Mouse (Mus musculus): ENCODE data around the gene Snn. TPM values are rescaled to one million over a fixed set of nuclear protein-coding genes. Genes with fewer than 3 reads are reported as not detected.

The Snn gene
- polyA plus RNA-seq, 1 experiment, result 50.6 TPM

- peaks cover 3% of the 10 kb centered on the region; the same call in 1 of the 2 replicates for H3K4me1 ChIP-seq (ENCODE audit: control insufficient read depth, insufficient read depth, low read length)
- no peak overlapping the region for H3K4me3 ChIP-seq (replicated peaks; ENCODE audit: extremely low read depth, low read depth, low read length)
- TF ChIP-seq CTCF (IDR thresholded peaks at IDR 0.05; ENCODE audit: insufficient read depth, low read length) (no peak), POLR2A (IDR thresholded peaks at IDR 0.05; ENCODE audit: borderline replicate concordance, extremely low read depth, low read depth, low read length) (no peak)
- no peak for DNase-seq
- 78% methylated on average over 5 of the region's 5 CpGs for WGBS
Observed at GRCm38 (mm10) chr16:11043239-11043638, 17.5 kb upstream of the Snn start.

GRCm38 (mm10) chr16:11046437-11046836 is 14.3 kb upstream of the Snn start:
- Histone ChIP-seq H3K4me3 (replicated peaks; ENCODE audit: extremely low read depth, low read depth, low read length) (no peak overlapping the region), H3K4me1 (ENCODE audit: control insufficient read depth, insufficient read depth, low read length) (peaks cover 3% of the 10 kb centered on the region; the same call in 1 of the 2 replicates)
- no peak for DNase-seq
- 51% methylated on average over 7 of the region's 7 CpGs for WGBS
- TF ChIP-seq POLR2A (IDR thresholded peaks at IDR 0.05; ENCODE audit: borderline replicate concordance, extremely low read depth, low read depth, low read length) (no peak), CTCF (IDR thresholded peaks at IDR 0.05; ENCODE audit: insufficient read depth, low read length) (no peak)

- peaks cover 3% of the 10 kb centered on the region; the same call in 1 of the 2 replicates for H3K4me1 ChIP-seq (ENCODE audit: control insufficient read depth, insufficient read depth, low read length)
- TF ChIP-seq CTCF (IDR thresholded peaks at IDR 0.05; ENCODE audit: insufficient read depth, low read length) (no peak), POLR2A (IDR thresholded peaks at IDR 0.05; ENCODE audit: borderline replicate concordance, extremely low read depth, low read depth, low read length) (no peak)
- no peak for DNase-seq
- 54% methylated on average over 7 of the region's 7 CpGs for WGBS
- no peak overlapping the region for H3K4me3 ChIP-seq (replicated peaks; ENCODE audit: extremely low read depth, low read depth, low read length)
Observed at GRCm38 (mm10) chr16:11047130-11047529, 13.6 kb upstream of the Snn start.

- peaks cover 3% of the 10 kb centered on the region; the same call in 1 of the 2 replicates for H3K4me1 ChIP-seq (ENCODE audit: control insufficient read depth, insufficient read depth, low read length)
- no peak overlapping the region for H3K4me3 ChIP-seq (replicated peaks; ENCODE audit: extremely low read depth, low read depth, low read length)
- 94% methylated on average over 2 of the region's 2 CpGs for WGBS
- TF ChIP-seq CTCF (IDR thresholded peaks at IDR 0.05; ENCODE audit: insufficient read depth, low read length) (no peak), POLR2A (IDR thresholded peaks at IDR 0.05; ENCODE audit: borderline replicate concordance, extremely low read depth, low read depth, low read length) (no peak)
- DNase-seq, result no peak
Observed at GRCm38 (mm10) chr16:11050226-11050625, 10.5 kb upstream of the Snn start.

- no peak for DNase-seq
- 88% methylated on average over 11 of the region's 11 CpGs for WGBS
- H3K4me1 ChIP-seq (ENCODE audit: control insufficient read depth, insufficient read depth, low read length), result peaks cover 3% of the 10 kb centered on the region; the same call in 1 of the 2 replicates
- no peak overlapping the region for H3K4me3 ChIP-seq (replicated peaks; ENCODE audit: extremely low read depth, low read depth, low read length)
- TF ChIP-seq POLR2A (IDR thresholded peaks at IDR 0.05; ENCODE audit: borderline replicate concordance, extremely low read depth, low read depth, low read length), result no peak
- no peak for TF ChIP-seq CTCF (IDR thresholded peaks at IDR 0.05; ENCODE audit: insufficient read depth, low read length)
Observed at GRCm38 (mm10) chr16:11051134-11051533, 9.6 kb upstream of the Snn start.

GRCm38 (mm10) chr16:11054409-11054808 is 6.3 kb upstream of the Snn start:
- 64% methylated on average over 6 of the region's 6 CpGs for WGBS

GRCm38 (mm10) chr16:11054871-11055270 is 5.9 kb upstream of the Snn start:
- DNase-seq, result no peak
- TF ChIP-seq CTCF (IDR thresholded peaks at IDR 0.05; ENCODE audit: insufficient read depth, low read length) (no peak), POLR2A (IDR thresholded peaks at IDR 0.05; ENCODE audit: borderline replicate concordance, extremely low read depth, low read depth, low read length) (no peak)
- no peaks in the 10 kb centered on the region for H3K4me1 ChIP-seq (ENCODE audit: control insufficient read depth, insufficient read depth, low read length)
- H3K4me3 ChIP-seq (replicated peaks; ENCODE audit: extremely low read depth, low read depth, low read length), result no peak overlapping the region
- 70% methylated on average over 6 of the region's 6 CpGs for WGBS

More at GRCm38 (mm10) chr16:11054409-11054808, 6.3 kb upstream of the Snn start:
- H3K4me3 ChIP-seq (replicated peaks; ENCODE audit: extremely low read depth, low read depth, low read length), result no peak overlapping the region
- TF ChIP-seq POLR2A (IDR thresholded peaks at IDR 0.05; ENCODE audit: borderline replicate concordance, extremely low read depth, low read depth, low read length) (no peak), CTCF (IDR thresholded peaks at IDR 0.05; ENCODE audit: insufficient read depth, low read length) (no peak)
- no peak for DNase-seq
- H3K4me1 ChIP-seq (ENCODE audit: control insufficient read depth, insufficient read depth, low read length), result no peaks in the 10 kb centered on the region

- Histone ChIP-seq H3K4me1 (ENCODE audit: control insufficient read depth, insufficient read depth, low read length) (no peaks in the 10 kb centered on the region), H3K4me3 (replicated peaks; ENCODE audit: extremely low read depth, low read depth, low read length) (no peak overlapping the region)
- WGBS, result 80% methylated on average over 5 of the region's 5 CpGs
- TF ChIP-seq POLR2A (IDR thresholded peaks at IDR 0.05; ENCODE audit: borderline replicate concordance, extremely low read depth, low read depth, low read length), result no peak
- TF ChIP-seq CTCF (IDR thresholded peaks at IDR 0.05; ENCODE audit: insufficient read depth, low read length), result no peak
- DNase-seq, result no peak
Observed at GRCm38 (mm10) chr16:11055916-11056315, 4.8 kb upstream of the Snn start.

GRCm38 (mm10) chr16:11062794-11063721 is 2.3 kb downstream of the Snn start:
- peak; percentile 69 for DNase-seq
- 27% methylated on average over 13 of the region's 13 CpGs for WGBS
- Histone ChIP-seq H3K4me3 (replicated peaks; ENCODE audit: extremely low read depth, low read depth, low read length) (no peak overlapping the region), H3K4me1 (ENCODE audit: control insufficient read depth, insufficient read depth, low read length) (peaks cover 2% of the 10 kb centered on the region; the same call in 1 of the 2 replicates)
- TF ChIP-seq CTCF (IDR thresholded peaks at IDR 0.05; ENCODE audit: insufficient read depth, low read length), result no peak
- TF ChIP-seq POLR2A (IDR thresholded peaks at IDR 0.05; ENCODE audit: borderline replicate concordance, extremely low read depth, low read depth, low read length), result no peak

Measured in lung, adult 2 months (tissue).